Mouse (Mus musculus): ENCODE results near the gene Scpep1. TPM values are rescaled to one million over a fixed set of nuclear protein-coding genes. Genes with fewer than 3 reads are reported as not detected.
"Not testable (repeated sequence)": the region's sequence is repeated elsewhere in the genome, so short reads cannot be mapped to it uniquely, and the experiment has no call there.

Gene Scpep1
- total RNA-seq, 2 experiments from 2014 or later, result 13.7 to 15.7 TPM

GRCm38 (mm10) chr11:88931692-88932530 lies 23.4 kb downstream of the Scpep1 start:
- DNase-seq (ENCODE audit: extremely low spot score in 1 of 2, low spot score in 1 of 2), result no peak

DNA sequence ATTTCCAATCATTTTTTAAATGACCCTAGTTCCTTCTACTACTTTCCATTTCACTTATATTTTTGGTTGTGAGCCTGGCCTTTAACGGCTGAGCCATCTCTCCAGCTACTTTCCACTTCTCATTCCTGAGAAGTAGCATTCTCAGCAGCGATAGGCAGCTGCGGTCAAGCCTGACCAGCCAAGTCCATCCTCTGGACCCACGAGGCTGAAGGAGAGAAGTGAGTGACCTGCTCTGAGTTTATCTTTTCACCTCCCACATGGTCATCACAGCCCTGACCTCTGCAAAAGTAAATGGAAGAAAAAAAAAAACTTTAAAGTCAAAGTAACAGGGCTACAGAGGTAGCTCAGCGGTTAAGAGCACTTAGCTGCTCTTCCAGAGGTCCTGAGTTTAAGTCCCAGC lies 28.7 kb downstream of the Scpep1 start:
- DNase-seq (ENCODE audit: extremely low spot score in 1 of 2, low spot score in 1 of 2), result no peak

DNA sequence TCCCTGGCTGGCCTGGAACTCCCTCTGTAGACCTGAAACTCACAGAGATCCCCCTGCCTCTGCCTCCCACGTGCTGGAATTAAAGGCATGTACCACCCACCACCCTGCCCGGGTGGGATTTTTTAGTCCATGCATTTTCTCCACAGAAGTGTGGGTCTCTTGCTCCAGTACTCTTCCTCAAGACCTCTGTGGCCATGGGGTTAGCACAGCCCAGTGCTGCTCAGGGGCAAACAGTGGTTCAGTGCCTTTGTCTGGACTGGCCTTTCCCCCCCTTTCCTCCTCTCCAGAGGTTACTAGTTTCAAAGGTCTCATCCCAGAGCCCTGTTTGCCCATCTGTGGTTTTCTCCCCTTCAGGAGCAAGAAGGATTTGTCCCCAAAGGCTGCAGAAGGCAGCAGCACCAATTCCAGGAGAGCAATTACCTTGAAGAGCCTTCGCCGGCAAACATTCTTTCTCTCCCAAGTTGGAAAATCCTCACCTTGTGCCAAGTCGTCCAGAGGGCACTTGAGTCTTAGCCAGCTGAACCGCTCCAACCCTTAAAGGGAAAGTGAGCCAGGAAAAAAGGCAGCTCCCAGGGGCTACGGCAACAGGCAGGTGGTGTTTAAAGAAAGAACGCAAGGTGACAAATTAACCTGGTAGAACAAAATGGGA lies 45.8 kb downstream of the Scpep1 start:
- DNase-seq (ENCODE audit: extremely low spot score in 1 of 2, low spot score in 1 of 2), result no peak

DNA sequence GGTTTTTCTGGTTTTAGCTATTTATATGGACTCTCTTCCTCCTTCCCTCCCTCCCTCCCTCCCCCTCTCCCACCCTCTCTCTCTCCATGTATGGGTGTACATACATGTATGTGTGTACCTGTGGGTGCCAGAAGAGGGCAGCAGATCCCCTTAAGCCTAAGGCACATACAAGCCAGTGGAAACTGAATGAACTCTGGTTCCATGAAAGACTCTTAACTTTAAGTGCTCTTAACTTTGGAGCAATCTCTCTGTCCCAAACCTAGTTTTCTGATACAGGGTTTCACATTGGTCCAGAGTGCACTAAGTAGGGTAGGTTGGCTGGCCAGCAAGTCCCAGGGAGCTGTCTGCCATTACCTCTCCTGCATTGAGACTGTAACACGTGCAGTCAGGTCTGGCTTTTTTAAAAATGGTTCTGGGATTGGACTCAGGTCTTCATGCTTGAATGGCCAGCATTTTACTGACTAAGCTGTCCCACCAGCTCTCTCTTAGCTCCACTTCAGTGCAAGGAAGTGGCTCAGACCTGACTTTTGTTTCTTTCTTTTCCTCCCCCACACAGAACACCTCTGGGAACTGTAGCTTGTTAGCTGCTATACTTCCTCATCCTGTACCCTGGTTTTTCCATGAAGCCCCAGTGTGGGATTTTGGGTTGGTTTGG lies 46.6 kb downstream of the Scpep1 start:
- peak in 1 of 2 experiments; percentile 46 for DNase-seq (ENCODE audit: extremely low spot score in 1 of 2, low spot score in 1 of 2)

DNA sequence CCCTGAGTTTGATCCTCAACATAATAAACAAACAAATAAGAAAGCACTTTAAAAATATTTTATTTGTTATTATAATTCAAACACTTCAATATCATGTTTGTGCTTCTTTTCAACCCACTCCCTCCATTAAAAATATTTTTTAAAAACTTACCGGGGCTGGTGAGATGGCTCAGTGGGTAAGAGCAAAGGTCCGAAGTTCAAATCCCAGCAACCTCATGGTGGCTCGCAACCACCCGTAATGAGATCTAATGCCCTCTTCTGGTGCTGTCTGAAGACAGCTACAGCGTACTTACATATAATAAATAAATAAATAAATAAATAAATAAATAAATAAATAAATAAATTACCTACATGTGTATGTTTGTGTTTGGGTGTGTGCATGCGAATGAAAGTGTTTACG lies 47.4 kb downstream of the Scpep1 start:
- no peak for DNase-seq (ENCODE audit: extremely low spot score in 1 of 2, low spot score in 1 of 2)

GRCm38 (mm10) chr11:88905621-88906020 lies 49.6 kb downstream of the Scpep1 start:
- no peak for DNase-seq (ENCODE audit: extremely low spot score in 1 of 2, low spot score in 1 of 2)

DNA sequence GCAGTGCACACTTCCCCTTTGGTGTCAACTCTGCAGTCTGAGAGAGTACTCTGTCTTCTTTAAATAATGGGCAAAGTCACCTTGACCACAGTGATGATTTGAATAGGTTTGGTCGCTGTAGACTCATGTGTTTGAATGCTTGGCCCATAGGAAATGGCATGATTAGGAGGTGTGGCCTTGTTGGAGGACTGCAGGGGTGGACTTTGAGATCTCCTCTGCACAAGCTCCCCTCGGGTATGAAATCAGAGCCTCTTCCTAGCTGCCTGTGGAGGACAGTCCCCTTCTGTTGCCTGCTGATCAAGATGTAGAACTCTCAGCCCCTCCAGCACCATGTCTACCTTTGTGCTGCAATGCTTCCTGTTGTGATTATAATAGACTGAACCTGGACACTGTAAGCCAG lies 51.2 kb downstream of the Scpep1 start:
- DNase-seq (ENCODE audit: extremely low spot score in 1 of 2, low spot score in 1 of 2), result no peak

DNA sequence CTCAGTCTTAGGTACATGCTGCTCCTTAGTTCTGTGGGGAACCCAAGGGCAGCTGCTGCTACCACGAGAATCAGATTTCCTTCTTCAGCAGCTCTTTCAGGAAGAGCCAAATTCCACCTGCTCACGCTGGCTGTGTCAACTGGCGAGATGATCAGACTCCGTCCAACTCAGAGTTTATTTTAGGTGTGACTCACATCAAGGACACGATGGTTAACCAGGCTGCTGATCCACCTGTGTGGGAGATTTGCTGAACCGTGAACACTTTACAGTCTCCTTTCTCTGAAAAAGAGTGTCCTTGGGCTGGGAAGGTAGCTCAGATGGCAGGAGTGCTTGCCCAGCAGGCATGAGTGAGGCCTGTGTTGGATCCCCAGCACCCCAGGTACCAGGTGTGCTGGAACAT lies 52.5 kb downstream of the Scpep1 start:
- DNase-seq (ENCODE audit: extremely low spot score in 1 of 2, low spot score in 1 of 2), result no peak

DNA sequence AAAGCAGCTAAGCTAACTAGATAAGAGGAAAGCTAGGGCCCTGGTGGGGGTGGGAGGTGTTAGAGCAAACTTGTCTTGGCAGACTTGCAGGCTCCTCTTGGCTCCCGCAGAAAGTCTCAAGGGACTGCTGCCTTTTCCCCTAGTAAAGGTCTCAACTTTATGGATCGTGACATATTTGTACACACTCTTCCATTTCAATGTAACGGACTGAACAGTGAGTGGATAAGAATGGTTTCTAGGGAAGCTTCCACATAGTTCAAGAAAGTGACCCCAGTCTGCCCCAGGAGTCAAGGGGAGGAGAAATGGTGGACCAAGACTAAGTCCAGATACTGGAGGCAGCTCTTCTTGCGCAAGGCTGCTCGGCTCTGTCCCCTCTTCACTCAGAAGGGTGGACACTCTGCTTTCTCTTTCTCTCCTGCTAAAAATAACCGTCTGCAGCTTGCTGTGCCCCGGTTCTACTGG lies 53.9 kb downstream of the Scpep1 start:
- no peak for DNase-seq (ENCODE audit: extremely low spot score in 1 of 2, low spot score in 1 of 2)

- DNase-seq (ENCODE audit: extremely low spot score in 1 of 2, low spot score in 1 of 2), result no peak
These were observed 55.7 kb downstream of the Scpep1 start for GRCm38 (mm10) chr11:88899561-88899960.

GRCm38 (mm10) chr11:88898380-88898763 lies 56.9 kb downstream of the Scpep1 start:
- DNase-seq (ENCODE audit: extremely low spot score in 1 of 2, low spot score in 1 of 2), result no peak

DNA sequence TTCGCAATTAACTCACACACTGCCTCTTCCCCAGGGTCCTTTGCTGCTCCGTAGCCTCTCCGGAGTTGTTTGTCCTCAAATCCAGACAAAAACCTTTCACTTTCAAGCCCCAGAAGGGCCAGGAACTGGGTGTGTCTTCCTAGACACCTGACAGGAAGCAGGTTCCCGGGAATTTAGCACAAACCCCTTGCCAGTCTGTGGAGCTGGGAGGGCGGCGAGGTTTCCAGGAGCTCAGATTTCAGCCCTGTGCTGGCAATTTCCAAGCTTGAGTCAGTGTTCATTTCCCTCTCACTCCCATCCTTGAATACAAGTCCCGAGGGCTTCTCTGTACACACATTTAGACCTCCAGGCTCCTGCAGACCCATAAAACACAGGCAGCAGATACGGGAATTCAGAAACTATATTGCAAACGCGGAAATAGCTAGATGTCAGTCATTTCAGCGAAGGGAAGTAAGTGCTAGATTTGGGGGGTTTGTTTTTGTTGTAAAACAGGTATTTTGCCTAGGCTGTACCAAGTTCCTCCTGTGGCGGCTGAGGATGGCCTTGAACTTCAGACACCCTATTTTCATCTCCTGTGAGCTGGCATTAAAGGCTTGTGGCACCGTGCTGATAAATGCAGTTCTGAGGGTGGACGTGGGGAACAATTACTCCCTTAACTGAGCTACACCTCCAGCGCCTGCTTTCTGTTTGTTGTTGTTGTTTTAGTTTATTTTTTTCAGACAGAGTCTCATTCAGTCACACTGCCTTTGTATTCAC lies 57.5 kb downstream of the Scpep1 start:
- no peak for DNase-seq (ENCODE audit: extremely low spot score in 1 of 2, low spot score in 1 of 2)

DNA sequence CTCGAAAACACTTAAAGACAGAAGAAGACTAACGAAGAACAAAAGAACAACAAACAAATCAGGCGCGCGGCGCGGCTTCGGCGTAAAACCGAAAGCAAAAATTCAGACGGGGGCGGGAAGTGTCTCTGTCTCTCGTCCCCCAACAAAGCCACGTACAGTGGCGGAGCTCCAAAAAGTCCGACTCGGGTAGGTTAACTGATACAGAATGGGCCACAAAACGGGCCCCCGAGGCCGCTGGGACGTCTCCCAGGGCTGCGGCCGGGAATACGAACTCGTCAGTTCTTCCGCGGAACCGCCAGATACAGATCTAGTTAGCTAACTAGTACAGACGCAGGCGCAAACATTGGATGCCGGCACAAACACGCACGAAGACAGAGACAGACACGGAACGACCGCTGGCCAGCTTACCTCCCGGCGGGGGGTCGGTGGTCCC lies 59.4 kb downstream of the Scpep1 start:
- DNase-seq (ENCODE audit: extremely low spot score in 1 of 2, low spot score in 1 of 2), result peak in 1 of 2 experiments; percentile 51

- peak in 1 of 2 experiments; percentile 9 for DNase-seq (ENCODE audit: extremely low spot score in 1 of 2, low spot score in 1 of 2)
These were observed 60.0 kb downstream of the Scpep1 start for GRCm38 (mm10) chr11:88895235-88895634.

DNA sequence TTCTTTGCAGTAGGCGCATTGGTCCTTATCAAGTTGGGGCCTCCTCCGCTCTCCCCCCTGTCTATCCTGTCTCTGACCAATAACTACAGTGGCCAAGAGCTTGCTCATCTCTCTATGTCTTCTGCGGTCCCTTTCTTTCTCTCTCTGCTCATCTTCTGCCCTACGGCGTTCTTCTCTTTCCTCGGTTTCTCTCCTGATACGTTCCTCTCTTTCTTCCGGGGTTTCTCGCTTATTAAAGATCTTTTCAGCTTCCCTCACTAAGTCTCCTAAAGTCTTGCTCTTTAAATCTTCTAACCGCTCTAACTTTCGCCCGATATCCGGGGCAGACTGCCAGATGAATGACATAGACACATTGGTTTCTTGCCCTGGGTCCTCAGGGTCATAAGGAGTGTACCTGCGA lies 61.0 kb downstream of the Scpep1 start:
- DNase-seq (ENCODE audit: extremely low spot score in 1 of 2, low spot score in 1 of 2), result peak in 1 of 2 experiments; percentile 27

GRCm38 (mm10) chr11:88893501-88893900 lies 61.8 kb downstream of the Scpep1 start:
- DNase-seq (ENCODE audit: extremely low spot score in 1 of 2, low spot score in 1 of 2), result not testable (repeated sequence)

DNA sequence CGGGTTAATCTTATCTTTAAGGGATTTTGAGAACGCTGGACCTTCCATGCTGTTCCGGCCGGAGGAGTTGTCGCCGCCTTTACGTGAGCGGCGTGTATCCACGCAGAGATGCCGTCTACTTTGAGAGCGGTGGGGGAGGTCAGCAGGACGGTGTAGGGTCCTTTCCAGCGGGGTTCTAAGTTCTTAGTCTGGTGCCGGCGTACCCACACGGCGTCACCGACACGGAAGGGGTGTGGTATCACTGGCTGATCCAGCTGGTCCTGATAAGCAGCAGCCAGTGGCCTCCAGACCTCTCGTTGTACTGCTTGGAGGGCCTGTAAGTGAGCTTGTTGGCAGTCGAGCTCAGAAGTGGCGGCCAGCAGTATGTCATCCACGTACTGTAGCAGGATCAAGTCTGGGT lies 62.5 kb downstream of the Scpep1 start:
- peak; percentile 6 to 12 for DNase-seq (ENCODE audit: extremely low spot score in 1 of 2, low spot score in 1 of 2)

GRCm38 (mm10) chr11:88891921-88892561 lies 63.2 kb downstream of the Scpep1 start:
- DNase-seq (ENCODE audit: extremely low spot score in 1 of 2, low spot score in 1 of 2), result peak; percentile 17 to 62

- peak; percentile 18 to 34 for DNase-seq (ENCODE audit: extremely low spot score in 1 of 2, low spot score in 1 of 2)
These were observed 63.8 kb downstream of the Scpep1 start for GRCm38 (mm10) chr11:88891446-88891845.

DNA sequence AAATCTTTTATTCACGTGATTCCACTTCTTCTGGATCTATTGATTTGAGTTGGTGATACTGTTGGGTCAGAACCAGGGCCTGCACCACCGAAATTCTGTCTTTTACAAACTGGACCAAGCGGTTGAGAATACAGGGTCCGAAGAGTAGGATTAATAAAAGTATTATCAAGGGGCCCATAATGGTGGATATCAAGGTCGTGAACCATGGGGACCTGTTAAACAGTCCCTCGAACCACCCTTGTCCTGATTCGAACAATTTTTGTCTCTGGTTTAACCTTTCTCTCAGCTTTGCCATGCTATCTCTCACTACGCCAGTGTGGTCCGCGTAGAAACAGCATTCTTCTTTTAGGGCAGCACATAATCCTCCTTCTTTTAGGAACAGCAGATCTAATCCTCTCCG lies 64.4 kb downstream of the Scpep1 start:
- DNase-seq (ENCODE audit: extremely low spot score in 1 of 2, low spot score in 1 of 2), result peak in 1 of 2 experiments; percentile 11
